Mouse (Mus musculus): Measurements from ENCODE around the gene Scfd2. TPM values are rescaled to one million over a fixed set of nuclear protein-coding genes. Genes with fewer than 3 reads are reported as not detected.

The Scfd2 gene
- polyA plus RNA-seq, 1 experiment from 2014 or later = 13.2 TPM

GRCm38 (mm10) chr5:74305533-74306189, 225.9 kb downstream of the Scfd2 start:
- WGBS = 44% methylated on average over 4 of the region's 4 CpGs
- DNase-seq (ENCODE audit: low spot score) = no peak
- peaks cover 8% of the 10 kb centered on the region for H3K4me1 ChIP-seq (replicated peaks; ENCODE audit: control insufficient read depth, insufficient read depth, low read length)

GRCm38 (mm10) chr5:74304767-74305166, 226.8 kb downstream of the Scfd2 start:
- DNase-seq (ENCODE audit: low spot score) (no peak), ATAC-seq (replicated peaks; ENCODE audit: low FRiP score, low TSS enrichment, low read depth) (no peak)
- WGBS = 41% methylated on average over 4 of the region's 4 CpGs
- H3K4me2 ChIP-seq (ENCODE audit: low read length) = no peak overlapping the region
- no peak overlapping the region for H3K9ac ChIP-seq (ENCODE audit: low read length)
- no peaks in the 10 kb centered on the region for H3K36me3 ChIP-seq (ENCODE audit: control insufficient read depth, insufficient read depth, low read length)
- H3K4me1 ChIP-seq (replicated peaks; ENCODE audit: control insufficient read depth, insufficient read depth, low read length) = peaks cover 11% of the 10 kb centered on the region
- no peak overlapping the region for H3K27ac ChIP-seq (ENCODE audit: low read depth)
- H3K9me3 ChIP-seq (ENCODE audit: control insufficient read depth, low read length) = no peaks in the 10 kb centered on the region
- no peak overlapping the region for H3K4me3 ChIP-seq (ENCODE audit: low read depth, low read length)
- no peaks in the 10 kb centered on the region for H3K27me3 ChIP-seq (replicated peaks; ENCODE audit: control insufficient read depth, insufficient read depth, low read length)

More at GRCm38 (mm10) chr5:74305533-74306189, 225.9 kb downstream of the Scfd2 start:
- no peaks in the 10 kb centered on the region for H3K36me3 ChIP-seq (ENCODE audit: control insufficient read depth, insufficient read depth, low read length)
- no peak overlapping the region for H3K9ac ChIP-seq (ENCODE audit: low read length)
- no peak for ATAC-seq (replicated peaks; ENCODE audit: low FRiP score, low TSS enrichment, low read depth)
- H3K27ac ChIP-seq (ENCODE audit: low read depth) = peak overlapping the region; percentile 18; the same call in 1 of the 2 replicates
- H3K9me3 ChIP-seq (ENCODE audit: control insufficient read depth, low read length) = no peaks in the 10 kb centered on the region
- no peaks in the 10 kb centered on the region for H3K27me3 ChIP-seq (replicated peaks; ENCODE audit: control insufficient read depth, insufficient read depth, low read length)
- no peak overlapping the region for H3K4me2 ChIP-seq (ENCODE audit: low read length)
- H3K4me3 ChIP-seq (ENCODE audit: low read depth, low read length) = no peak overlapping the region

- ATAC-seq (replicated peaks; ENCODE audit: low FRiP score, low TSS enrichment, low read depth) (no peak), DNase-seq (ENCODE audit: low spot score) (no peak)
- H3K9me3 ChIP-seq (ENCODE audit: control insufficient read depth, low read length) = no peaks in the 10 kb centered on the region
- 74% methylated on average over 3 of the region's 3 CpGs for WGBS
- H3K4me3 ChIP-seq (ENCODE audit: low read depth, low read length) = no peak overlapping the region
- H3K36me3 ChIP-seq (ENCODE audit: control insufficient read depth, insufficient read depth, low read length) = no peaks in the 10 kb centered on the region
- H3K4me2 ChIP-seq (ENCODE audit: low read length) = no peak overlapping the region
- peaks cover 11% of the 10 kb centered on the region for H3K4me1 ChIP-seq (replicated peaks; ENCODE audit: control insufficient read depth, insufficient read depth, low read length)
- no peak overlapping the region for H3K9ac ChIP-seq (ENCODE audit: low read length)
- H3K27me3 ChIP-seq (replicated peaks; ENCODE audit: control insufficient read depth, insufficient read depth, low read length) = no peaks in the 10 kb centered on the region
- H3K27ac ChIP-seq (ENCODE audit: low read depth) = no peak overlapping the region
Observed at GRCm38 (mm10) chr5:74302331-74302730, 229.2 kb downstream of the Scfd2 start.

DNA sequence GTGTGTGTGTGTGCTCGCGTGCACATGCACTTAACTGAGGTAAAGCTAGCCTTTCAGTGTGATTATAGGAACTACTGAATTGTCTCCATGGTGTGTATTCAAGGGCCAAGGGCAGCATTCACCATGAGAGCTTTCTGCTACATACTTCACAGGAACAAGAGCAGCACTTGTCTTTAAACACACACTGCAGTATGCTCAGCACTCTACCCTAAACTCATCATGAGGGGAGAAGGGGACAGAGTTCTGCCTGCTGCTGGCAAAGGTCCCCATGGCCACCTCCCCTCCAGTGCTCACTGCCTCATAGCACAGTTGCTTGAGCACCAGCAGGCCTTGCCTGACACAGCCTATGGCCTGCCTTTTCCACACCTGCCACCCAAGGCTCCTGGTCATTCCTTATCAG, 230.1 kb downstream of the Scfd2 start:
- Histone ChIP-seq H3K9me3 (ENCODE audit: control insufficient read depth, low read length) (no peaks in the 10 kb centered on the region), H3K4me2 (ENCODE audit: low read length) (no peak overlapping the region), H3K36me3 (ENCODE audit: control insufficient read depth, insufficient read depth, low read length) (no peaks in the 10 kb centered on the region), H3K9ac (ENCODE audit: low read length) (no peak overlapping the region), H3K27me3 (replicated peaks; ENCODE audit: control insufficient read depth, insufficient read depth, low read length) (no peaks in the 10 kb centered on the region), H3K4me1 (replicated peaks; ENCODE audit: control insufficient read depth, insufficient read depth, low read length) (peaks cover 11% of the 10 kb centered on the region), H3K4me3 (ENCODE audit: low read depth, low read length) (no peak overlapping the region), H3K27ac (ENCODE audit: low read depth) (no peak overlapping the region)
- ATAC-seq (replicated peaks; ENCODE audit: low FRiP score, low TSS enrichment, low read depth) (no peak), DNase-seq (ENCODE audit: low spot score) (no peak)
- 69% methylated on average over 2 of the region's 2 CpGs for WGBS

DNA sequence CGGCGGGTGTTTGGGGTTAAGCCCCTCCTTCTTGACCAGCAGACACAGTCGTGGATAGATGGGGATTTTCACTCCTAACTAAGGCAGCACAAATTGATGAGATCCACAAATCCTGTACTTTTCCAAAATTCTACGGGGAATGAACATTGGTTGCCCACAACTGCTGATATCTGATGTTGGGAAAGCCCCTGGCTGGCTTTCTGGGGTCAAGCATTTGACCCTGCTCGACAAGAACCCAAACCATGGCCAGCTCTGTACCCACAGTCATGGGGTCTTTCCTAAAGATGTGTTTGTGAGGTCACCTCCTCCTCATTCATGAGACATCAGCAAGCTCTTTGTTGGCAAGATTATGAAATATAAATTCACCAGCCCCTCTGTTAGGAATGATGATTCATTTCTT, 230.6 kb downstream of the Scfd2 start:
- 56% methylated on average over 5 of the region's 5 CpGs for WGBS
- no peaks in the 10 kb centered on the region for H3K27me3 ChIP-seq (replicated peaks; ENCODE audit: control insufficient read depth, insufficient read depth, low read length)
- H3K4me3 ChIP-seq (ENCODE audit: low read depth, low read length) = no peak overlapping the region
- H3K36me3 ChIP-seq (ENCODE audit: control insufficient read depth, insufficient read depth, low read length) = no peaks in the 10 kb centered on the region
- no peak overlapping the region for H3K4me2 ChIP-seq (ENCODE audit: low read length)
- H3K4me1 ChIP-seq (replicated peaks; ENCODE audit: control insufficient read depth, insufficient read depth, low read length) = peaks cover 10% of the 10 kb centered on the region
- ATAC-seq (replicated peaks; ENCODE audit: low FRiP score, low TSS enrichment, low read depth) (no peak), DNase-seq (ENCODE audit: low spot score) (no peak)
- H3K9ac ChIP-seq (ENCODE audit: low read length) = no peak overlapping the region
- no peaks in the 10 kb centered on the region for H3K9me3 ChIP-seq (ENCODE audit: control insufficient read depth, low read length)
- H3K27ac ChIP-seq (ENCODE audit: low read depth) = no peak overlapping the region

DNA sequence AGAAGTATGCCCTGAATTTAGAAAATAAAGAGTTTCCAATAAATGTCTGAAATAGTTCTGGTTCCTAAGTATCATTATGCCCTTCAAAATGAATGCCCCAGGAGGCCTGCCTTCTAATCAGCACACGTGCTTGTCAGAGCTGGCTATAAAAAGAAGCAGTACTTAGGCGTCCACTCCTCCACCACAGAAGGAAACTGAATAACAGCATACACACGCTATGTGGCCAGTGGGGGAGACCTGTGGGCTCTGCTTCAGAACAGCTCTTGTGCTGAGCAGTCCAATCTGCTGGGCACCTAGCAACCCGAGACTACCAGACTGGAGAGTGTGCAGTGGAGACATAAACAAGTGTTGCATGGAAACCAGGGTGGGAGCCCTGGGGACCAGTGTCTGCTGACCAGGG, 231.4 kb downstream of the Scfd2 start:
- Histone ChIP-seq H3K4me3 (ENCODE audit: low read depth, low read length) (no peak overlapping the region), H3K27me3 (replicated peaks; ENCODE audit: control insufficient read depth, insufficient read depth, low read length) (no peaks in the 10 kb centered on the region), H3K4me2 (ENCODE audit: low read length) (no peak overlapping the region), H3K9me3 (ENCODE audit: control insufficient read depth, low read length) (no peaks in the 10 kb centered on the region), H3K27ac (ENCODE audit: low read depth) (no peak overlapping the region), H3K9ac (ENCODE audit: low read length) (no peak overlapping the region), H3K4me1 (replicated peaks; ENCODE audit: control insufficient read depth, insufficient read depth, low read length) (0 out of 2 replicates have a peak, but pooled peaks cover 3% of the 10 kb centered on the region), H3K36me3 (ENCODE audit: control insufficient read depth, insufficient read depth, low read length) (no peaks in the 10 kb centered on the region)
- WGBS = 34% methylated on average over 4 of the region's 4 CpGs
- ATAC-seq (replicated peaks; ENCODE audit: low FRiP score, low TSS enrichment, low read depth) (no peak; the same call in 1 of the 2 replicates), DNase-seq (ENCODE audit: low spot score) (no peak)

- Histone ChIP-seq H3K27me3 (replicated peaks; ENCODE audit: control insufficient read depth, insufficient read depth, low read length) (no peaks in the 10 kb centered on the region), H3K27ac (ENCODE audit: low read depth) (no peak overlapping the region), H3K4me1 (replicated peaks; ENCODE audit: control insufficient read depth, insufficient read depth, low read length) (0 out of 2 replicates have a peak, but pooled peaks cover 3% of the 10 kb centered on the region), H3K4me2 (ENCODE audit: low read length) (no peak overlapping the region), H3K4me3 (ENCODE audit: low read depth, low read length) (no peak overlapping the region), H3K9ac (ENCODE audit: low read length) (no peak overlapping the region), H3K9me3 (ENCODE audit: control insufficient read depth, low read length) (no peaks in the 10 kb centered on the region), H3K36me3 (ENCODE audit: control insufficient read depth, insufficient read depth, low read length) (no peaks in the 10 kb centered on the region)
- ATAC-seq (replicated peaks; ENCODE audit: low FRiP score, low TSS enrichment, low read depth) = no peak
- DNase-seq (ENCODE audit: low spot score) = no peak
- 85% methylated on average over 5 of the region's 5 CpGs for WGBS
Observed at GRCm38 (mm10) chr5:74297113-74297512, 234.4 kb downstream of the Scfd2 start.

DNA sequence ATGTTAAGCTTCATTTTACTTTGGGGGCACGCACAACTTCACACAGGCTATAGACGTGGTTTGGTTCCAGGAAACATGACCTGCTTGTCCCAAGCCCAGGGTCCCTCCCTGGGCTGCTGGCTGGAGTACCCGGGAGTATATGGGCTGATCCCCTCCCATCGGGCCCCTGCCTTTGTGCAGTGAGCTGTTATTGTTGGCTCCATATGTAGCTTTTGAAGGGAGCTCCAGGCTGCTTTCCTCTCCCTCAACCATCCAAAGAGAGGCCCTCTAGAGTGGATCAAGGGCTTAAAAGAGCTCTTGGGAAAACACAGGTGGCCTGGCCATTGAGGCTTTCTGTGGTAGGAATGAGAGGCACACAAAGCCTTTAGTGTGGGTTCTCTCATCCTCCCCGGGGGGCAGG, 235.5 kb downstream of the Scfd2 start:
- H3K4me3 ChIP-seq (ENCODE audit: low read depth, low read length) = no peak overlapping the region
- H3K36me3 ChIP-seq (ENCODE audit: control insufficient read depth, insufficient read depth, low read length) = no peaks in the 10 kb centered on the region
- DNase-seq (ENCODE audit: low spot score) = no peak
- H3K4me2 ChIP-seq (ENCODE audit: low read length) = no peak overlapping the region
- 0 out of 2 replicates have a peak, but pooled peaks cover 3% of the 10 kb centered on the region for H3K4me1 ChIP-seq (replicated peaks; ENCODE audit: control insufficient read depth, insufficient read depth, low read length)
- ATAC-seq (replicated peaks; ENCODE audit: low FRiP score, low TSS enrichment, low read depth) = no peak
- H3K9me3 ChIP-seq (ENCODE audit: control insufficient read depth, low read length) = no peaks in the 10 kb centered on the region
- H3K9ac ChIP-seq (ENCODE audit: low read length) = no peak overlapping the region
- no peak overlapping the region for H3K27ac ChIP-seq (ENCODE audit: low read depth)
- 80% methylated on average over 5 of the region's 5 CpGs for WGBS
- no peaks in the 10 kb centered on the region for H3K27me3 ChIP-seq (replicated peaks; ENCODE audit: control insufficient read depth, insufficient read depth, low read length)

GRCm38 (mm10) chr5:74293513-74293912, 238.0 kb downstream of the Scfd2 start:
- Histone ChIP-seq H3K4me2 (ENCODE audit: low read length) (no peak overlapping the region), H3K4me1 (replicated peaks; ENCODE audit: control insufficient read depth, insufficient read depth, low read length) (no peaks in the 10 kb centered on the region), H3K9me3 (ENCODE audit: control insufficient read depth, low read length) (no peaks in the 10 kb centered on the region), H3K4me3 (ENCODE audit: low read depth, low read length) (no peak overlapping the region), H3K36me3 (ENCODE audit: control insufficient read depth, insufficient read depth, low read length) (no peaks in the 10 kb centered on the region), H3K27ac (ENCODE audit: low read depth) (no peak overlapping the region), H3K9ac (ENCODE audit: low read length) (no peak overlapping the region), H3K27me3 (replicated peaks; ENCODE audit: control insufficient read depth, insufficient read depth, low read length) (no peaks in the 10 kb centered on the region)
- DNase-seq (ENCODE audit: low spot score) (no peak), ATAC-seq (replicated peaks; ENCODE audit: low FRiP score, low TSS enrichment, low read depth) (no peak)
- 64% methylated on average over 5 of the region's 5 CpGs for WGBS
